Mouse (Mus musculus): ENCODE data around the gene Gm10283. TPM values are rescaled to one million over a fixed set of nuclear protein-coding genes. Genes with fewer than 3 reads are reported as not detected.

Gene Gm10283
- polyA plus RNA-seq, 1 experiment: not detected

GRCm38 (mm10) chr8:60466686-60467335, 36.2 kb downstream of the Gm10283 start:
- Histone ChIP-seq H3K27ac (ENCODE audit: insufficient read depth, low read depth, low read length) (no peak overlapping the region), H3K4me1 (ENCODE audit: control insufficient read depth, insufficient read depth, low read length) (no peaks in the 10 kb centered on the region), H3K4me3 (ENCODE audit: insufficient read depth, low read depth, low read length) (no peak overlapping the region)
- TF ChIP-seq POLR2A (IDR thresholded peaks at IDR 0.05; ENCODE audit: insufficient read depth, low read depth, low read length) (no peak), CTCF (IDR thresholded peaks at IDR 0.05; ENCODE audit: insufficient read depth, low read depth, low read length) (peak; percentile 82)
- WGBS: 25% methylated on average over 15 of the region's 15 CpGs

DNA sequence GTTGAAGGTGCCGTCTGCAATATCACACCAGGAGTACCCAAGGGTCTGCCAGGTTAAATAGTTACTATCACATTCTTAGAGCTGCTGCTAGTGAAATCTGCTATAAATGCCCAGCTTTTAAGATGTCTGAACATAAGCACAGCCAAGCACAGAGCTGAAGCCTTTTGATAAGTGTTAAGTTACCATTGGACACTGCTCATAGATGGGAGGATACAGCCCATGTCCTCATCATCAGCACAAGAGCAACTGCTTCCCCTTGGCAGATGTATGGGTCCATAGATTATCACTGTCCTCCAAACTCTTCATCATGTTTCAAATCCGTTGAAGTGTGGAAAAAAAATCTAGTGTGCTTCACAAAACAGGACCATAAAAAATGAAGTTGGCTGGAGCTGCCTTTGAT, 53.7 kb downstream of the Gm10283 start:
- no peak overlapping the region for H3K27ac ChIP-seq (ENCODE audit: insufficient read depth, low read depth, low read length)
- no peak overlapping the region for H3K4me3 ChIP-seq (ENCODE audit: insufficient read depth, low read depth, low read length)
- H3K4me1 ChIP-seq (ENCODE audit: control insufficient read depth, insufficient read depth, low read length): no peaks in the 10 kb centered on the region
- no peak for TF ChIP-seq CTCF (IDR thresholded peaks at IDR 0.05; ENCODE audit: insufficient read depth, low read depth, low read length)
- TF ChIP-seq POLR2A (IDR thresholded peaks at IDR 0.05; ENCODE audit: insufficient read depth, low read depth, low read length): no peak
- WGBS: 57% methylated on average over 2 of the region's 2 CpGs

DNA sequence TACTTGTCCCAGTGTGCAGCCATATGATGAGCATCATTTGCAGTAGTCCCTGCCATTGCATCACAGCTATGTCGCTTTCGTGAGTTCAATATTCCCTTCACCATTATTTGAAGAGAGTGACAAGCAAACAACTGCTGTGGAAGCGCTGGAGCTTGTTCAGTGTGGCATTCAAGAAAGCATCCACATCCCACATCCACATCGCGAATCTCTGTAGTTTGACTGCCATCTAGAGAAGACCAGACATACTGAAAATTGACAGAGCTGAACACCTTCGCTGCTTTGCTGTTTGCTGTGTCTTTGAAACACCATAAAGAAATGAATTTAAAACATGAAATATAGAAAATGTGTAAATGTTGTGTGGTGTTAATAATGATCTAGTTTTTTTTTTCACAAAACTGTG, 58.0 kb downstream of the Gm10283 start:
- TF ChIP-seq POLR2A (IDR thresholded peaks at IDR 0.05; ENCODE audit: insufficient read depth, low read depth, low read length): no peak
- no peak for TF ChIP-seq CTCF (IDR thresholded peaks at IDR 0.05; ENCODE audit: insufficient read depth, low read depth, low read length)
- Histone ChIP-seq H3K27ac (ENCODE audit: insufficient read depth, low read depth, low read length) (no peak overlapping the region), H3K4me1 (ENCODE audit: control insufficient read depth, insufficient read depth, low read length) (no peaks in the 10 kb centered on the region), H3K4me3 (ENCODE audit: insufficient read depth, low read depth, low read length) (no peak overlapping the region)
- WGBS: 67% methylated on average over 6 of the region's 6 CpGs

GRCm38 (mm10) chr8:60438557-60438956, 64.4 kb downstream of the Gm10283 start:
- WGBS: 46% methylated on average over 3 of the region's 3 CpGs
- no peak for TF ChIP-seq CTCF (IDR thresholded peaks at IDR 0.05; ENCODE audit: insufficient read depth, low read depth, low read length)
- TF ChIP-seq POLR2A (IDR thresholded peaks at IDR 0.05; ENCODE audit: insufficient read depth, low read depth, low read length): no peak
- Histone ChIP-seq H3K27ac (ENCODE audit: insufficient read depth, low read depth, low read length) (no peak overlapping the region), H3K4me3 (ENCODE audit: insufficient read depth, low read depth, low read length) (no peak overlapping the region), H3K4me1 (ENCODE audit: control insufficient read depth, insufficient read depth, low read length) (no peaks in the 10 kb centered on the region)

GRCm38 (mm10) chr8:60436872-60437271, 66.1 kb downstream of the Gm10283 start:
- TF ChIP-seq POLR2A (IDR thresholded peaks at IDR 0.05; ENCODE audit: insufficient read depth, low read depth, low read length) (no peak), CTCF (IDR thresholded peaks at IDR 0.05; ENCODE audit: insufficient read depth, low read depth, low read length) (no peak)
- H3K4me1 ChIP-seq (ENCODE audit: control insufficient read depth, insufficient read depth, low read length): no peaks in the 10 kb centered on the region
- WGBS: 94% methylated on average over 3 of the region's 3 CpGs
- no peak overlapping the region for H3K4me3 ChIP-seq (ENCODE audit: insufficient read depth, low read depth, low read length)
- H3K27ac ChIP-seq (ENCODE audit: insufficient read depth, low read depth, low read length): no peak overlapping the region

DNA sequence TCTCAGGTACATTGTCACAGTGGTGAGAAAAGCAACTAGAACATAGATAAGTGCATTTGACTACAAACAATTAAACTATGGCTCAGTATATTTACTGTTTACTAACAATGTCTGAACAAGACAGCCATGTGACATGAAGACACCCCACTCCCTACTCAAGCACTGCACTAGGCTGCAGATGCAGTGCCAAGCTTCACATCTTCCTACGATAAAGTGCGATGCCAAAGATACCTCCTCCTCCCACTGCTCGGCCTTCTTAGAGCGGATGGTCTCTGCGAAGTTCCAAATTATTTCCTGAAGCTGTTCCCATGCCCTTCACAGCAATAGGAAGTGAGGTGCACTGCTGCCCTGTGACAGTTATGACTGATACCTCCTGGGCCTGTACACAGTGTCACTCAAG, 70.3 kb downstream of the Gm10283 start:
- no peak overlapping the region for H3K27ac ChIP-seq (ENCODE audit: insufficient read depth, low read depth, low read length)
- no peak for TF ChIP-seq CTCF (IDR thresholded peaks at IDR 0.05; ENCODE audit: insufficient read depth, low read depth, low read length)
- TF ChIP-seq POLR2A (IDR thresholded peaks at IDR 0.05; ENCODE audit: insufficient read depth, low read depth, low read length): no peak
- no peak overlapping the region for H3K4me3 ChIP-seq (ENCODE audit: insufficient read depth, low read depth, low read length)
- H3K4me1 ChIP-seq (ENCODE audit: control insufficient read depth, insufficient read depth, low read length): no peaks in the 10 kb centered on the region
- 77% methylated on average over 5 of the region's 5 CpGs for WGBS

GRCm38 (mm10) chr8:60406358-60406757, 96.6 kb downstream of the Gm10283 start:
- 90% methylated on average over 8 of the region's 8 CpGs for WGBS
- no peak for TF ChIP-seq POLR2A (IDR thresholded peaks at IDR 0.05; ENCODE audit: insufficient read depth, low read depth, low read length)
- Histone ChIP-seq H3K27ac (ENCODE audit: insufficient read depth, low read depth, low read length) (no peak overlapping the region), H3K4me3 (ENCODE audit: insufficient read depth, low read depth, low read length) (no peak overlapping the region), H3K4me1 (ENCODE audit: control insufficient read depth, insufficient read depth, low read length) (no peaks in the 10 kb centered on the region)

DNA sequence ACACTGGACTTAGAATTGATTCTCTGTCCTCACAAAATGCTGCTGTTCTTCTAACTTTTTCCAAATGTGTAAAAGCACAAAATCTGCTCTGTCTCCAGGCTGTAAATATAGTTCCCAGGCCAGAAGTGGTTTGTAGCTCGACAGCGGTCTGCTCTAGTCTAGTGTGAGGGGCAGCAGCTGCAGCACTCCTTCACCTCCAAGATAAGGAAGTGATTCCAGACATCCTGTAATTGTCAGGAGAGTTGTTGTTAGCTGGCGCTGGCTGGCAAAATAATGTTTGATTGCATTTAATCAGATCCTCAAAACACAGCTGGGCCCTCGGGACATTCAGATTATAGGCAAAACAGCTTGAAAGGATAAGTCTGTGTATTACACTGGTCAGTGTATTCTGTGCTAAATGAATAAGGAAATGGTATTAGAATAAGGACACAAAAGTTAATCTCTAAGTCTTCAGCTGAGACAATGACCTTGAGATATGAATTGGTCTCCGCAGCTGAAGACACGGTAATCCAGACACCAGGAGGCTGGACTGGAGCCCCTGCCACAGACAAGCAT, 97.9 kb downstream of the Gm10283 start:
- TF ChIP-seq POLR2A (IDR thresholded peaks at IDR 0.05; ENCODE audit: insufficient read depth, low read depth, low read length): no peak
- no peak for TF ChIP-seq CTCF (IDR thresholded peaks at IDR 0.05; ENCODE audit: insufficient read depth, low read depth, low read length)
- no peak overlapping the region for H3K4me3 ChIP-seq (ENCODE audit: insufficient read depth, low read depth, low read length)
- 66% methylated on average over 6 of the region's 6 CpGs for WGBS
- H3K27ac ChIP-seq (ENCODE audit: insufficient read depth, low read depth, low read length): no peak overlapping the region
- no peaks in the 10 kb centered on the region for H3K4me1 ChIP-seq (ENCODE audit: control insufficient read depth, insufficient read depth, low read length)

DNA sequence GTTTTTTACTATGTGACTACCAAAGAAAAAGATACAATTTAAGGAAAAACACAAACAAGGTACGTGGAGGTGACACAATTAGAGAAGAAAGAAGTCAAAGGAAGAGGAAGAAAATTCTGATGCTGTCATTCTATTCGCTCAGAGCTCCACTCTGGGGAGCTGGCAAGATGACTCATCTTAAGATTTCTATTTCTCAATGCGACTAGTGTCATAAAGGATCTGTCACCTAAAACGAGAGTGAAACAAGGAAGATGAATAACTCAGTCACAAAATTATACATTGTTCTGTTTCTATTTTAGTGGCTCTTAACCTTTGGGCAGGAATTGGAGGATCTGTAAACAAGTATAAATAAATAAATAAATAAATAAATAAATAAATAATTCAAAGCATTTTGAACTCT, 109.3 kb downstream of the Gm10283 start:
- no peak for TF ChIP-seq POLR2A (IDR thresholded peaks at IDR 0.05; ENCODE audit: insufficient read depth, low read depth, low read length)
- no peak for TF ChIP-seq CTCF (IDR thresholded peaks at IDR 0.05; ENCODE audit: insufficient read depth, low read depth, low read length)
- WGBS: 74% methylated on average over 4 of the region's 4 CpGs
- H3K4me3 ChIP-seq (ENCODE audit: insufficient read depth, low read depth, low read length): no peak overlapping the region
- H3K27ac ChIP-seq (ENCODE audit: insufficient read depth, low read depth, low read length): no peak overlapping the region
- no peaks in the 10 kb centered on the region for H3K4me1 ChIP-seq (ENCODE audit: control insufficient read depth, insufficient read depth, low read length)

Measured in olfactory bulb, adult 2 months (tissue).